Mouse (Mus musculus) lung, postnatal 25 days (tissue): ENCODE measurements around the gene Ahcyl2.
A peak's percentile ranks its signal among the peaks of the same experiment; 100 is the strongest.

Experiments
- DNase-seq: peaks from one replicate; pipeline ENCODE4 v3.0.0; 2022; ENCODE audit warnings: low spot score

Gene Ahcyl2

GRCm38 (mm10) chr6:29770672-29771321, 3.0 kb downstream of the Ahcyl2 start:
- no peak for DNase-seq

DNA sequence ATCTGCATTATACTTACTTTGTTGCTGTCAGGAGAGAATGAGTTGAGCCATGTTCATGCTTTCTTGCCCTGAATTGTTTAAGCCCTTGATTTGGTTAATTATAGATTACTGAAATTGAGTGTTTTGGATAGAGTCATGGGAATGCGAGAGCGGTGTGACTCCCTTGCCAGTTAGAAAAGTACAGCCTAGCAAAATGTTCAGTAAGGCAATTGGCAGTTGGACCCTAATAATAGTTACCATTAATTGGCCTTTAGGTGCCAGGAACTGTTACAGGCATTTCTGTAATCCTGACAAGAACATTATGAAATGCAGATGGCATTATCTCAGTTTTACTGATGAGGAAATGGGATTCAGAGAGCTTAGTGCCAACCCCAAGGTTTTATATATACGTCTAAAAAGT, 4.4 kb downstream of the Ahcyl2 start:
- DNase-seq, result no peak

DNA sequence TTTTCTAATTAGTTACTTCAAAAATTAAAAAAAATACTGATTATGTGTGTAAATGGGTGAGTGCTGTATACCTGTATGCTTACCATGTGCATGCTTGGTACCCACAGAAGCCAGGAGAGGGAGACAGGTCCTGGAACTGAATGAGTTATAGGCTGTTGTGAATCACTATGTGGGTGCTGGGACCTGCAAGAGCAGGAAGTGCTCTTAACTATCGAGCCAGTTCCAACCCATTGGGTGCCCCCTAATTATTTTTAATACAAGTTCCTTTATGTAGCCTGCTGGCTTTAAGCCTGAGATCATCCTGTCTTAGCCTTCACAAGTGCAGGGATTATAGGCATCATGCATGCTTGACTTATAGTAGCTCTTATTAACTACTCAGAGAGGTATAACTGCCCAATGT, 6.3 kb downstream of the Ahcyl2 start:
- DNase-seq, result no peak

GRCm38 (mm10) chr6:29775609-29776008, 7.8 kb downstream of the Ahcyl2 start:
- DNase-seq, result no peak

GRCm38 (mm10) chr6:29776542-29777237, 8.9 kb downstream of the Ahcyl2 start:
- no peak for DNase-seq

GRCm38 (mm10) chr6:29777238-29777555, 9.4 kb downstream of the Ahcyl2 start:
- no peak for DNase-seq

DNA sequence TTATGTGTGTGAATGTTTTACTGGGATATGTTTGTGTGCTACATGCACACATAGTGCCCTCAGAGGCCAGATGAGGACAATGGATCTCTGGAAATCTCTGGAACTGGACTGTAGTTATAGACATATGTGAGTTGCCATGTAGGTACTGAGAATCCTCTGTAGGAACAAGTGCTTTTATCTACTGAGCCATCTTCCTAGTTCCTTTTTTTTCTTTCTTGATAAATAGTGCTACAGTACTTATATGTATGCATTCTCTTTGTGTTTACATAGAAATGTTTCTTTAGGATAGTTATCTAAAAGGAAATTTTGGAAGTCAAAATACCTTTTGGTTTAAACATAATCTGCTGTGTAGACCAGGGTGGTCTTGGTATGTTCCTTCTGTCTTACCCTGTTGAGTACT, 12.3 kb downstream of the Ahcyl2 start:
- no peak for DNase-seq

GRCm38 (mm10) chr6:29780571-29780970, 12.8 kb downstream of the Ahcyl2 start:
- no peak for DNase-seq

- no peak for DNase-seq
Measured at GRCm38 (mm10) chr6:29782239-29782638, 14.4 kb downstream of the Ahcyl2 start.

DNA sequence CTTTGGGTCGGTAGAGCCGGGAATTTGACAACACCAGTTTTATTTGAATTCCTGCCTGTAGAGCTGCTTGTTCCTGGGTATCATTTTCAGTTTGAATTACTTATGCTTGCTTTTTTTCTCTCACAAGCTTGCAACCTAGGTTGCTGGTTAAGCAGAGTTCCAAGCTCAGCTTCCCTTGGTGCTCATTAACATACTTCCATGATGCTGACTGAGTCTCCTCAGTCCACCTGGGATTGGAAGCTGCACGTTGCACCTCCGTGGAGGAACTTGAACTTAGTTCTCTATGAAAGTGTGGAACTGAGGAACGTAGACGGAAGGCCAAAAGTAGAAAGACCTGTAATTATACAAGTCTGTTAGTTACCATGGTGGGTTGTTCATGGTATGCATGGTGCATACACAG, 16.1 kb downstream of the Ahcyl2 start:
- DNase-seq, result no peak

DNA sequence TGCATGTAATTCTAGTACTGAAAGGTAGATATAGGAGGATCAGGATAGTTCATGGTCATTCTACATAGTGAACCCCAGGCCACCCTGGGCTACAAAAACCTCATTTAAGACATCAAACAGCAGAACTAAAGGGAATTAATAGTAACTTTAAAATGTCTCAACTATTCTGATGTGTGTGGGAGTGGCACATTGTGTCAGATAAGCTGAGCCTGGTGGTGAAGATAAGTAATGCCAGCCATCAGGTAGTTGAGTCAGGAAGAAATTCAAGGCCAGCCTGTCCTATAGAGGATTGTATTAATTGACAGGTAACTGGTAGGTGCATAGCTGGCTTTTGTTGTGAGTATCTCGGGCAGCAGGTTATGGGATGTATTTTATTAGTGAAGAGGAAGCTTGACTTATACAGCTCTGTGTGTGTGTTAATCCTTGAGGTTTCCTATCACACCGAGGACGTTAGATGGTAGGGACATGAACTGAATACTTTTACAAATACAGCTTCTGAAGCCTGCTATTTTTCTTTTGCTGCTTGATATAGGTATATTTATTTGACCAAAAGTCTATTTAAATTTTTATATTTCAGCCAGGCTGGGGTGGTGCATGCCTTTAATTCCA, 16.7 kb downstream of the Ahcyl2 start:
- DNase-seq, result no peak

- DNase-seq, result no peak
Measured at GRCm38 (mm10) chr6:29785759-29786158, 17.9 kb downstream of the Ahcyl2 start.

- no peak for DNase-seq
Measured at GRCm38 (mm10) chr6:29788779-29789350, 21.1 kb downstream of the Ahcyl2 start.

GRCm38 (mm10) chr6:29790014-29790698, 22.3 kb downstream of the Ahcyl2 start:
- DNase-seq, result no peak

- DNase-seq, result no peak
Measured at GRCm38 (mm10) chr6:29793520-29793919, 25.7 kb downstream of the Ahcyl2 start.

- peak; percentile 14 for DNase-seq
Measured at GRCm38 (mm10) chr6:29794582-29794981, 26.8 kb downstream of the Ahcyl2 start.

- DNase-seq, result no peak
Measured at GRCm38 (mm10) chr6:29802979-29803378, 35.2 kb downstream of the Ahcyl2 start.

DNA sequence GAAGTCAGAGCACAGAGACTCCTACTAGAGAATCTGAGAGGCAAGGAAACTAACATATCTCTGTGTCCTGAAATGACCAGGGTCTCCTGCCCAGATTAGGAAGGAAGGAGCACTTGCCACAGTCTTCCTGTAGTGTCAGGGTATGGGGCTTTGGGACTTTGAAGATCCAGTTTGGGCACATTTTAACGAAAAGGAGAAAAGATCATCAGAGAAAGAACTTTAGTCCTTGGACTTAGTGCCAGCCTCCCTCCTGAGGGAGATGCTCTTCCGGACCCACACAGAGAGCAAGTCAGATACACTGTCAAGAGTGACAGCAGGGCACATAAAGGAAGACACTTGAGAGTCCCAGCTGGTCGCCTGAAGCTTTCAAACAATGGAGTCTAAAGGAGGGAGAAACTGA, 36.2 kb downstream of the Ahcyl2 start:
- DNase-seq, result no peak

- no peak for DNase-seq
Measured at GRCm38 (mm10) chr6:29805381-29805780, 37.6 kb downstream of the Ahcyl2 start.

GRCm38 (mm10) chr6:29812076-29812475, 44.3 kb downstream of the Ahcyl2 start:
- no peak for DNase-seq

DNA sequence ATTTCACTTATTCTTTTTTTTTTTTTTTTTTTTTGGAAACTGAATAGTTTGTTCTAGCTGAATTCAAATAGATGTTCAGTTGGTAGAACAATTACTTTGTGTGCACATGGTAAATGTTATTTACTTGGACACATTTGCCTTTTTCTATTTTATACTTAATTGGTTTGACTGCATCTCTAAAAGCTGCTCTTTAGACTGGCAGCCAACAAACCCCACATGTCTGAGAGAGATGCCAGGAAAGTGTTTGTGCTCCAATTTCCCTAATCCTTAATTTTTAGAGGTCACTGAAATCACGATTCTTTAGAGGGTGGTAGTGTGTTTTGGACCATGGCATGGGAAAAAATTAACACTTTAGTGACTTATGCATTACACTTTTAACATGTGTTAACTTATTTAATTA, 44.8 kb downstream of the Ahcyl2 start:
- DNase-seq, result no peak

DNA sequence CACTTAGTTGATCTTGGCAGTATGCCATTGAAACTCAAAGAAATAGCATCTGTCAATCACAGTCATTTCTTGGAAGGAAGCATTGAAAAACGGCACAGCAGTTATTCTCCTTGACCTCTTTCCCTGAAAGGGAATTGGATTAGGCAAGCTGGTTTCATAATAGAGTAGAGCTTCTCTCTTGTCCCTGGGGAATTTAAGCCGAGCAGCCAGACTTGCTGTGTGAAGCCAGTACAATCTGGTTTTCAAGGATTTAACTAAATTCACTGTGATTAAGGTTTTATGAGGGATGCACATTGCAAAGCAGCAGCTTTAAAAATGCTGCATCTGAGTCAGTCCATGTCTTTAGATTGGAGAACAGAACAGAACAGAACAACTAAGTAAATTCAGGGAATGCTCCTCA, 46.8 kb downstream of the Ahcyl2 start:
- DNase-seq, result no peak

- DNase-seq, result no peak
Measured at GRCm38 (mm10) chr6:29815060-29815459, 47.2 kb downstream of the Ahcyl2 start.
